Mouse (Mus musculus) bone marrow, adult 2 months (tissue): ENCODE results near the gene Hoxb3. TPM values are rescaled to one million over a fixed set of nuclear protein-coding genes. Genes with fewer than 3 reads are reported as not detected.
A peak's percentile ranks its signal among the peaks of the same experiment; 100 is the strongest.

Experiments
- H3K27ac ChIP-seq: fragments of 200-500 bp; 2 replicates; pipeline ENCODE4 v1.5.1; 2012; ENCODE audit warnings: low read depth, mild to moderate bottlenecking, control low read depth, inconsistent platforms, low read length; ENCODE audit not compliant: control insufficient read depth, poor library complexity, insufficient read depth
- H3K4me1 ChIP-seq: fragments of 200-500 bp; 2 replicates; pipeline ENCODE4 v1.6.1; 2011; ENCODE audit warnings: low read length; ENCODE audit not compliant: control insufficient read depth, insufficient read depth
- H3K4me3 ChIP-seq: fragments of 200-500 bp; replicated peaks from 2 replicates; pipeline ENCODE3; 2011; ENCODE audit warnings: mild to moderate bottlenecking, low read depth, low read length, control low read depth; ENCODE audit not compliant: control insufficient read depth
- CTCF ChIP-seq: fragments of 200-500 bp; IDR thresholded peaks from 2 replicates; pipeline ENCODE4 v1.5.1; 2011; ENCODE audit warnings: low read length, control low read depth; ENCODE audit not compliant: control insufficient read depth, insufficient read depth
- POLR2A ChIP-seq: fragments of 200-500 bp; IDR thresholded peaks from 2 replicates; pipeline ENCODE4 v1.6.1; 2011; ENCODE audit warnings: low read depth, mild to moderate bottlenecking, control low read depth, low read length, borderline replicate concordance; ENCODE audit not compliant: control insufficient read depth
- WGBS: fragments of 180-500 bp; shearing (Covaris S2); methylation state at CpG from one replicate; pipeline ENCODE4 v1.1.7; 2018; 5-methylcytosine and 5-hydroxymethylcytosine counted together
- polyA plus RNA-seq: library from polyadenylated mRNA; stranded (reverse); fragments of >200 nt; gene quantifications from 2 replicates; pipeline ENCODE4 v1.2.4, GENCODE M21; 2011; ENCODE audit warnings: low replicate concordance; ENCODE audit not compliant: missing spikeins, insufficient read depth, insufficient read length

The Hoxb3 gene
- polyA plus RNA-seq, 1 experiment, result 1.0 TPM

DNA sequence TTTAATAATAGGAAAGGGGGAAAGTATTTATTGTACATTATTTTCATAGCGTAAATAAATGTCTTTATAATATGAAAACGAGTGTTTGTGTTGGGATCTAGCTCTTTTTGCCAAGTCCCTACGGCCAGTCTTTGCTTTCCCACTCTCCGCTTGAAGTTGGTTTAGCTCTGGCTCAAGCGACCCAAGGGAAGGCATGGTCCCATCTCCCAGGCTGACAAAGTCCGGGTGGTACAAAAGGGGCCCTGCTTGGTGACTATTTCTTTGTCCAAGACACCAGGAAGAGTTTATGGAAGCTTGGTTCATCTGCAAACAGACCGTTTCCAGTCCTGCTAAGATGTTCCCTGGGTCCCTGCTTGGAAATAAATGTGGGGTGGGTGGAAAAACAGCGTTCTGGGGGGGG lies 30.8 kb downstream of the Hoxb3 start:
- TF ChIP-seq POLR2A (no peak), CTCF (no peak)
- Histone ChIP-seq H3K4me1 (no peaks in the 10 kb centered on the region), H3K4me3 (no peak overlapping the region), H3K27ac (no peak overlapping the region)
- WGBS, result 66% methylated on average over 8 of the region's 8 CpGs

DNA sequence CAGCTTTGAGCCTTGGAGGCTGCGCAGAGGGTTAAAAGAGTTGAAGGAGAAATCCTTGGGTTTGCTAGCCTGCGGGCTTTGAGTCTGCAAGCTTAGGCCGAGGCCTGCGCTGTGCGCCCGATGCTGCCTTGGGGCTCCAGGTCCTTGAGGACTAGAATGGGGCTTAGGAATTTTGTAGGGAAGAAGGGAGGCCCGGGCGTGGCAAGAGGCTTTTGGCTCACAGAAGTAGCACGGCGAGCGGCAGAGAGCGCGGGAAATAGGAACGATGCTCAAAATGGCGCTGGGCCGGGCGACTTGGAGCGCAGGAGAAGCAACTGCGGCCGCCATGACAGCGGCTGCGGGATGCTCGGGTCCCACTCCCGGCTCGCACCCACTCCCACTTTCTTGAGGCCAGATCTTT lies 31.2 kb downstream of the Hoxb3 start:
- TF ChIP-seq CTCF, result no peak
- TF ChIP-seq POLR2A, result no peak
- Histone ChIP-seq H3K4me1 (no peaks in the 10 kb centered on the region), H3K4me3 (no peak overlapping the region), H3K27ac (no peak overlapping the region)
- WGBS, result 23% methylated on average over 25 of the region's 25 CpGs

DNA sequence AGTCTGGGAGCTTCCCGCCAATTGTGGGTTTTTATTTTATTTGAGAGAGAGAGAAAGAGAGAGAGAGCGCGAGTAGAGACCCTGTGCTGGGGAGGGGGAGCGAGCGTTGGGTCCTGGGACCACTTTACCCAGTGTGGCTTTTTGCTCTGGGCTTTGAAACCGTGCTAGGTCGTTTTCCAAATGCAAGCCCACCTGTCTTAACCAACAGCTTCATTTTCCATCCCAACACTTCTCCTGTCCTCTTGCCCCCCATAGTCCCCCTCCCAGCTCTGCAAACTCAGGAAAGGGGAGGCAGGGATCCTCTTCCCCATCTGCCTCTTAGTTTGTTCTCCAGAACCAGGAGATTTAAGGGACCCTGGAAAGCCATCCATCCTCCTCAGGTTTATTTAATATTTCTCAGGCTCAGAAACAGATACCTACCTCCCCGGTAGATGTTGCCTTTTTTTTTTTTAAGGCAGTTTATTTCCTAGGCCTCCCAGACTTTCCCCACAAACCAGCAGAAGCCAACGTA lies 31.7 kb downstream of the Hoxb3 start:
- 56% methylated on average over 9 of the region's 9 CpGs for WGBS
- no peak overlapping the region for H3K27ac ChIP-seq
- TF ChIP-seq CTCF, result no peak
- TF ChIP-seq POLR2A, result no peak
- H3K4me1 ChIP-seq, result no peaks in the 10 kb centered on the region
- H3K4me3 ChIP-seq, result no peak overlapping the region

DNA sequence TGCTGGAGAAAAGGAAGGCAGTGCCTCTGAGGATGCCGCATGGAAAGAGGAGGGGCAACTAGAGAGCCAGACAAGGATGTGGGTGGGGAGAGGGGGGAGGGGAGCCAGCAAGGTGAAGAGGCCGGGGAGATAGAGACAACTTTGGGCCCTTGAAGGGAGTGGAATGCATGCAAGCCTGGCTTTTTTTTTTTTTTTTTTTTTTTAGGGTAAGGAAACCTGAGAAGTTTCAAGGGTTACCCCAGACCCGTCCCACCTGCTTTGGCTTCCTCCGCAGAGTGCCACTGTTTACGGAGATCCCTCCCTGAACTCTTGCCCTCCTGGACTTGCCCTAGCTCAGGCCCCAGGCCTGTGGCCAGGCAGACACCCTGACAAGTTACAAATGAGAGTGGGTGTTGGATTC lies 40.7 kb downstream of the Hoxb3 start:
- H3K4me1 ChIP-seq, result no peaks in the 10 kb centered on the region; the same call in 1 of the 2 replicates
- no peak for TF ChIP-seq CTCF
- TF ChIP-seq POLR2A, result no peak
- WGBS, result 31% methylated on average over 5 of the region's 5 CpGs

DNA sequence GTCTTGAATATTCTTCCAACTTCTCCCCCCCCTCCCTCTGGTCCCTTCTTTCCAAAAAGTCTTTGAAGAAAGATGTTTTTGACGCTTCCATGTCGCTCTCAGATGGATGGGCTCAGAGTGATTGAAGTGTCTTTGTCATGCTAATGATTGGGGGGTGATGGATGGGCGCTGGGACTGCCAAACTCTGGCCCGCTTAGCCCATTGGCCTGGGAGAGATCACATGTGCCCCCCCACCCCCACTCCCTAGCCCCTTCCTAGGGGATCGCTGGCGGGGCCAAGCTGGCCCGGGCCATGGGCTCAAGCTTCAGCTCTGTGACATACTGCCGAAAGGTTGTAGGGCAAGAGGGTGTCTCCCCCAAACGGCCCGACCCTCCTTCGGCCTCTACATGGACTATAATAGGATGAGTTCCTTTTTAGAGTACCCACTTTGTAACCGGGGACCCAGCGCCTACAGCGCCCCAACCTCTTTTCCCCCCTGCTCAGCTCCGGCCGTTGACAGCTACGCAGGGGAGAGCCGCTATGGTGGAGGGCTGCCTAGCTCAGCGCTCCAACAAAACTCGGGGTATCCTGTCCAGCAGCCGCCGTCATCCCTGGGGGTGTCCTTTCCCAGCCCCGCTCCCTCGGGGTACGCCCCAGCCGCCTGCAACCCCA lies 42.4 kb downstream of the Hoxb3 start, which contains the start of gene Hoxb1:
TSS of gene Hoxb1 (plus strand) at position 312 of the 651 bp plus-strand sequence.
- no peak within 1 kb of the TSS for H3K4me3 ChIP-seq
- no peak for TF ChIP-seq POLR2A
- TF ChIP-seq CTCF, result no peak
- no peaks in the 10 kb centered on the region; the same call in 1 of the 2 replicates for H3K4me1 ChIP-seq
- 12% methylated on average over 26 of the region's 26 CpGs for WGBS
- no peak within 1 kb of the TSS for H3K27ac ChIP-seq

More for the DNA sequence above, 40.7 kb downstream of the Hoxb3 start:
- Histone ChIP-seq H3K27ac (no peak overlapping the region), H3K4me3 (no peak overlapping the region)

DNA sequence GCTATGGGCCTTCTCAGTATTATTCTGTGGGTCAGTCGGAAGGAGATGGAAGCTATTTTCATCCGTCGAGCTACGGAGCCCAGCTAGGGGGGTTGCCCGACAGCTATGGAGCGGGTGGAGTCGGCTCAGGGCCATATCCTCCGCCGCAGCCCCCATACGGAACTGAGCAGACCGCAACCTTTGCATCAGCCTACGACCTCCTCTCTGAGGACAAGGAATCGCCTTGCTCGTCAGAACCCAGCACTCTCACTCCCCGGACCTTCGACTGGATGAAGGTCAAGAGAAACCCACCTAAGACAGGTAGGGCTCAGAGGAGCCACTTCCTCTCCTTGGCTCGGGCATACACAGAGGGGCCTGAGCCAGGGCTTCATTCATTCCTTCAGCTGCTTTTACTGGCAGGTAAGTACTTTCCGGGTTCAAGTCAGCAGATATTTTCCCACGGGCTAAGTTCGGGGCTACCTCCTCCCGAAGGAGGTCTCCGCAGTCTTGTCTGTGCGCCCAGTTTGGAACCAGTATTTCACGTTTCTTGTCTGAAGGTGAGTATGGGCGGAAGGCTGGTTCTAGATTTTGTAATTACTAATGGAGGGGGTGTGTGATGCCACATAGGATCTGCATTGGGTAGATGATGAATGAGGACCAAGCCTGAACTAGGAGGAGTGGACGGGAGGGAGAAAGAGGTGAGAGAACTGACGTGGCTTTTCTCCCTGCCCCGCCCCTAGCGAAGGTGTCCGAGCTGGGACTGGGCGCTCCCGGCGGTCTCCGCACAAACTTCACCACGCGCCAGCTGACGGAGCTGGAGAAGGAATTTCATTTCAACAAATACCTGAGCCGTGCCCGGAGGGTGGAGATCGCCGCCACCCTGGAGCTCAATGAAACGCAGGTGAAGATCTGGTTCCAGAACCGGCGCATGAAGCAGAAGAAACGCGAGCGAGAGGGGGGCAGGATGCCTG lies 43.2 kb downstream of the Hoxb3 start:
- Histone ChIP-seq H3K4me3 (no peak overlapping the region), H3K27ac (no peak overlapping the region), H3K4me1 (no peaks in the 10 kb centered on the region; the same call in 1 of the 2 replicates)
- TF ChIP-seq CTCF (no peak), POLR2A (no peak)
- WGBS, result 10% methylated on average over 47 of the region's 47 CpGs

DNA sequence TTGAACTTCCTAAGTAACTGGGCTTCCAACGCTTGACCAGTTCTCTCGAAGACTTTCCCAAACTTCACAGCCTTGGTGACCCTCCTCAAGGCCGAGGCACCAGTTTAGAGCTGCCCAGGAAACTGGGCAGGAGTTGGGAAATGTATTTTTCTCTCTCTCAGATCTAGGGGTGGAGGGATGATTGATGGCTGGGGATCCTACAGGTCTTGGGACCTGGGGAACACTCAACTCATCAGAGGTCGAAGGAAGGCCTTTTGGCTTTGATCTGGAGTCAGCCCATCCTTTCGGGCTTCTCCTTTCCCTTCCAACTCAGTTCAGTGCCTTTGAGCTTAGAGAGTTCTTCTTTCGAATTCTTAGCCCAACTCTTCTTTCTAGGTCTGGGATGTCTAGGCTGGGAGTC lies 44.0 kb downstream of the Hoxb3 start:
- 54% methylated on average over 6 of the region's 6 CpGs for WGBS
- no peak for TF ChIP-seq POLR2A
- TF ChIP-seq CTCF, result no peak

DNA sequence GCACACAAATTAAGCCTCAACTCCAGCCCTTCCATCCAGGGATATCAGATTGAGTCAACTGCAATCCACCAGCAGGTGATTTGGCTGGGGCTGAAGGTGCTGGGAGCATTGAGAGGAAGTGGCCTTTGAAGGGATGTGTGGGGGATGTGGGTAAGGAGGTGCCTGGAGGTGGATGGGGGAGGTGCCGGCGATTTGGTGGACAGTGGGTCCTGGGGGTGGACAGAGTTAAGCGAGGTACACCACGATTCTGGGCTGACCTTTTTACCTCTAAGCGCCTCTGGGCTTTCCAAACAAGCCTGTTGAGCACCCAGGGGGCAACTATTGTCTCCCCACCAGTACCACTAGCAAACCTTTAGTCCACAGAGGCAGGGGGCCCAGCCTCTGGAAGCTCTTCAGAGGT lies 45.6 kb downstream of the Hoxb3 start:
- no peaks in the 10 kb centered on the region; the same call in 1 of the 2 replicates for H3K4me1 ChIP-seq
- H3K27ac ChIP-seq, result 0 out of 2 replicates have a peak overlapping the region, but pooled peaks have one; percentile 22
- H3K4me3 ChIP-seq, result no peak overlapping the region
- TF ChIP-seq POLR2A, result no peak
- TF ChIP-seq CTCF, result no peak
- WGBS, result 42% methylated on average over 5 of the region's 5 CpGs

More for the DNA sequence above, 44.0 kb downstream of the Hoxb3 start:
- Histone ChIP-seq H3K4me1 (no peaks in the 10 kb centered on the region; the same call in 1 of the 2 replicates), H3K4me3 (no peak overlapping the region), H3K27ac (no peak overlapping the region)
